ENCODE assay signal across 7 mouse cellular contexts in the genomic region with DNA sequence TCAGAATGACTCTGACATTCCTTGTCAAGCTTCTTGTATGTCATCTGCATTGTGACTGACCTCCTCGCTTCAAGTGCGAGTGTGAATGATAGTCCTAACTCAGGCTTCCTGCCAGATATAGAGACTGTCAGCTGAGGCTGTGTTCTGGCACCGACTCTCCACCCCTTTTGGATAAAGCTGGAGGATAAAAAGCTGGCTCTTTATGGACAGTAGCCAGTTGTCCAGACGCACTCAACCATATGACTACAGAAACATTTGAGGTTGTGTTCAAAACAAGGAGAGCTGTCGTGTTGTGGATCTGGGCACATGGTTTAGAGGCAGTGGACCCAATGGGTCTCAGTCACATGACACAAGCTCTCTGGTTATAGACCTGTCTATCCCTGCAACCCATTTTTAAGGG.
DNase-seq lines count a peak whose midpoint lies in the region; ATAC-seq lines count a peak whose summit lies in the region.

No protein-coding gene starts in this region.

- H3K9me3 ChIP-seq in neural tube, embryonic 11.5 days (ENCODE audit: control insufficient read depth, low read length): no peaks in the 10 kb centered on the region

- H3K36me3 ChIP-seq in neural tube, embryonic 11.5 days (ENCODE audit: control insufficient read depth, insufficient read depth, low read length): no peaks in the 10 kb centered on the region

- H3K4me2 ChIP-seq in neural tube, embryonic 11.5 days (ENCODE audit: low read depth): no peak overlapping the region

- intact Hi-C loops in gastrocnemius, postnatal 14 days (cut with DNase I; ENCODE audit: low total_unique reads): no loop called here

- H3K27ac ChIP-seq in neural tube, embryonic 11.5 days (ENCODE audit: low read depth, low read length): no peak overlapping the region

- peaks cover 4% of the 10 kb centered on the region; the same call in 1 of the 2 replicates for H3K4me1 ChIP-seq in neural tube, embryonic 11.5 days (ENCODE audit: control insufficient read depth, insufficient read depth, low read length)

- 77% methylated on average over 5 of the region's 5 CpGs for WGBS in neural tube, embryonic 11.5 days

- peak; percentile 7 for DNase-seq in neural tube, embryonic 11.5 days (ENCODE audit: low spot score)
- DNase-seq in neural tube, embryonic 10.5 days (ENCODE audit: extremely low spot score, low spot score): no peak
- DNase-seq in heart, adult 11 months: peak; percentile 98
- peak; percentile 84 for DNase-seq in kidney, adult 9 months
- peak; percentile 42 for DNase-seq in lung, postnatal 25 days (ENCODE audit: low spot score)
- DNase-seq in gastrocnemius, postnatal 14 days: no peak
- no peak for DNase-seq in embryo, embryonic 11 days

- no peak overlapping the region for H3K9ac ChIP-seq in neural tube, embryonic 11.5 days (ENCODE audit: low read length)

- H3K4me3 ChIP-seq in neural tube, embryonic 11.5 days (ENCODE audit: low read depth, low read length): no peak overlapping the region

- H3K27me3 ChIP-seq in neural tube, embryonic 11.5 days (ENCODE audit: control insufficient read depth, insufficient read depth, low read length): no peaks in the 10 kb centered on the region

- no peak for ATAC-seq in neural tube, embryonic 11.5 days (ENCODE audit: insufficient read depth, low FRiP score, low TSS enrichment)

Comparison
In these comparisons a context has a peak if more than half of its experiments do, and no peak if none do; other contexts are left out.
1. DNase-seq: peak in neural tube, embryonic 11.5 days (single experiment), heart, adult 11 months (single experiment), kidney, adult 9 months (single experiment) and lung, postnatal 25 days (single experiment); none in neural tube, embryonic 10.5 days (single experiment), gastrocnemius, postnatal 14 days (single experiment) and embryo, embryonic 11 days (single experiment).